Mouse (Mus musculus): Measurements from ENCODE around the gene Prkcb. TPM values are rescaled to one million over a fixed set of nuclear protein-coding genes. Genes with fewer than 3 reads are reported as not detected.

The Prkcb gene
- polyA plus RNA-seq, 1 experiment = 767 TPM

- H3K4me1 ChIP-seq (ENCODE audit: control insufficient read depth, insufficient read depth, low read length) = peaks cover 12% of the 10 kb centered on the region
- TF ChIP-seq CTCF (IDR thresholded peaks at IDR 0.05; ENCODE audit: extremely low read depth, insufficient read depth, low read length) (no peak), POLR2A (IDR thresholded peaks at IDR 0.05; ENCODE audit: extremely low read depth, insufficient read depth, low read length) (no peak)
- H3K27ac ChIP-seq (ENCODE audit: insufficient read depth, low read length) = no peak overlapping the region
- H3K4me3 ChIP-seq (ENCODE audit: insufficient read depth, low read length) = no peak overlapping the region
These were observed 127.4 kb downstream of the Prkcb start for GRCm38 (mm10) chr7:122415904-122416303.

- peaks cover 16% of the 10 kb centered on the region for H3K4me1 ChIP-seq (ENCODE audit: control insufficient read depth, insufficient read depth, low read length)
- no peak overlapping the region for H3K4me3 ChIP-seq (ENCODE audit: insufficient read depth, low read length)
- TF ChIP-seq POLR2A (IDR thresholded peaks at IDR 0.05; ENCODE audit: extremely low read depth, insufficient read depth, low read length) = no peak
- no peak for TF ChIP-seq CTCF (IDR thresholded peaks at IDR 0.05; ENCODE audit: extremely low read depth, insufficient read depth, low read length)
- H3K27ac ChIP-seq (ENCODE audit: insufficient read depth, low read length) = no peak overlapping the region
These were observed 130.0 kb downstream of the Prkcb start for GRCm38 (mm10) chr7:122418551-122418950.

GRCm38 (mm10) chr7:122423816-122424215, 135.3 kb downstream of the Prkcb start:
- Histone ChIP-seq H3K4me1 (ENCODE audit: control insufficient read depth, insufficient read depth, low read length) (peaks cover 12% of the 10 kb centered on the region), H3K4me3 (ENCODE audit: insufficient read depth, low read length) (no peak overlapping the region), H3K27ac (ENCODE audit: insufficient read depth, low read length) (peak overlapping the region; percentile 84; the same call in 1 of the 2 replicates)
- TF ChIP-seq POLR2A (IDR thresholded peaks at IDR 0.05; ENCODE audit: extremely low read depth, insufficient read depth, low read length) = no peak
- TF ChIP-seq CTCF (IDR thresholded peaks at IDR 0.05; ENCODE audit: extremely low read depth, insufficient read depth, low read length) = no peak

GRCm38 (mm10) chr7:122429134-122429533, 140.6 kb downstream of the Prkcb start:
- Histone ChIP-seq H3K4me3 (ENCODE audit: insufficient read depth, low read length) (no peak overlapping the region), H3K4me1 (ENCODE audit: control insufficient read depth, insufficient read depth, low read length) (peaks cover 9% of the 10 kb centered on the region; the same call in 1 of the 2 replicates), H3K27ac (ENCODE audit: insufficient read depth, low read length) (no peak overlapping the region)
- no peak for TF ChIP-seq CTCF (IDR thresholded peaks at IDR 0.05; ENCODE audit: extremely low read depth, insufficient read depth, low read length)
- TF ChIP-seq POLR2A (IDR thresholded peaks at IDR 0.05; ENCODE audit: extremely low read depth, insufficient read depth, low read length) = no peak

- TF ChIP-seq POLR2A (IDR thresholded peaks at IDR 0.05; ENCODE audit: extremely low read depth, insufficient read depth, low read length) = no peak
- no peak for TF ChIP-seq CTCF (IDR thresholded peaks at IDR 0.05; ENCODE audit: extremely low read depth, insufficient read depth, low read length)
- Histone ChIP-seq H3K4me1 (ENCODE audit: control insufficient read depth, insufficient read depth, low read length) (peaks cover 7% of the 10 kb centered on the region; the same call in 1 of the 2 replicates), H3K4me3 (ENCODE audit: insufficient read depth, low read length) (no peak overlapping the region), H3K27ac (ENCODE audit: insufficient read depth, low read length) (no peak overlapping the region)
These were observed 143.8 kb downstream of the Prkcb start for GRCm38 (mm10) chr7:122432401-122432800.

- Histone ChIP-seq H3K4me3 (ENCODE audit: insufficient read depth, low read length) (no peak overlapping the region), H3K4me1 (ENCODE audit: control insufficient read depth, insufficient read depth, low read length) (peaks cover 6% of the 10 kb centered on the region; the same call in 1 of the 2 replicates), H3K27ac (ENCODE audit: insufficient read depth, low read length) (0 out of 2 replicates have a peak overlapping the region, but pooled peaks have one; percentile 6)
- TF ChIP-seq CTCF (IDR thresholded peaks at IDR 0.05; ENCODE audit: extremely low read depth, insufficient read depth, low read length) (no peak), POLR2A (IDR thresholded peaks at IDR 0.05; ENCODE audit: extremely low read depth, insufficient read depth, low read length) (no peak)
These were observed 144.8 kb downstream of the Prkcb start for GRCm38 (mm10) chr7:122433377-122433776.

- Histone ChIP-seq H3K4me3 (ENCODE audit: insufficient read depth, low read length) (no peak overlapping the region), H3K27ac (ENCODE audit: insufficient read depth, low read length) (no peak overlapping the region), H3K4me1 (ENCODE audit: control insufficient read depth, insufficient read depth, low read length) (peaks cover 6% of the 10 kb centered on the region; the same call in 1 of the 2 replicates)
- TF ChIP-seq POLR2A (IDR thresholded peaks at IDR 0.05; ENCODE audit: extremely low read depth, insufficient read depth, low read length) (no peak), CTCF (IDR thresholded peaks at IDR 0.05; ENCODE audit: extremely low read depth, insufficient read depth, low read length) (no peak)
These were observed 146.4 kb downstream of the Prkcb start for GRCm38 (mm10) chr7:122434941-122435340.

GRCm38 (mm10) chr7:122435561-122435960, 147.0 kb downstream of the Prkcb start:
- TF ChIP-seq POLR2A (IDR thresholded peaks at IDR 0.05; ENCODE audit: extremely low read depth, insufficient read depth, low read length) (no peak), CTCF (IDR thresholded peaks at IDR 0.05; ENCODE audit: extremely low read depth, insufficient read depth, low read length) (no peak)
- H3K4me1 ChIP-seq (ENCODE audit: control insufficient read depth, insufficient read depth, low read length) = peaks cover 6% of the 10 kb centered on the region; the same call in 1 of the 2 replicates
- H3K4me3 ChIP-seq (ENCODE audit: insufficient read depth, low read length) = no peak overlapping the region
- H3K27ac ChIP-seq (ENCODE audit: insufficient read depth, low read length) = no peak overlapping the region

GRCm38 (mm10) chr7:122437390-122437789, 148.8 kb downstream of the Prkcb start:
- Histone ChIP-seq H3K4me3 (ENCODE audit: insufficient read depth, low read length) (no peak overlapping the region), H3K27ac (ENCODE audit: insufficient read depth, low read length) (no peak overlapping the region), H3K4me1 (ENCODE audit: control insufficient read depth, insufficient read depth, low read length) (peaks cover 6% of the 10 kb centered on the region; the same call in 1 of the 2 replicates)
- TF ChIP-seq POLR2A (IDR thresholded peaks at IDR 0.05; ENCODE audit: extremely low read depth, insufficient read depth, low read length) (no peak), CTCF (IDR thresholded peaks at IDR 0.05; ENCODE audit: extremely low read depth, insufficient read depth, low read length) (no peak)

GRCm38 (mm10) chr7:122445056-122445455, 156.5 kb downstream of the Prkcb start:
- TF ChIP-seq CTCF (IDR thresholded peaks at IDR 0.05; ENCODE audit: extremely low read depth, insufficient read depth, low read length) (peak; percentile 57), POLR2A (IDR thresholded peaks at IDR 0.05; ENCODE audit: extremely low read depth, insufficient read depth, low read length) (no peak)
- H3K4me3 ChIP-seq (ENCODE audit: insufficient read depth, low read length) = no peak overlapping the region
- H3K27ac ChIP-seq (ENCODE audit: insufficient read depth, low read length) = no peak overlapping the region
- H3K4me1 ChIP-seq (ENCODE audit: control insufficient read depth, insufficient read depth, low read length) = no peaks in the 10 kb centered on the region

Measured in cortical plate, adult 2 months (tissue).